Mouse (Mus musculus): ENCODE measurements around the gene Thpo. TPM values are rescaled to one million over a fixed set of nuclear protein-coding genes. Genes with fewer than 3 reads are reported as not detected.

Gene Thpo
- total and polyA plus RNA-seq, 3 experiments = not detected

GRCm38 (mm10) chr16:20705786-20706185 lies 28.5 kb downstream of the Thpo start:
- DNase-seq (ENCODE audit: low spot score) = peak; percentile 43
- TF ChIP-seq GATA1 (IDR thresholded peaks at IDR 0.05; ENCODE audit: borderline replicate concordance, low read length) (no peak), CTCF (IDR thresholded peaks at IDR 0.05; ENCODE audit: low read depth, low read length) (no peak), TAL1 (conservative IDR thresholded peaks at IDR 0.05; ENCODE audit: low read depth, low read length) (no peak), POLR2AphosphoS5 (IDR thresholded peaks at IDR 0.05; ENCODE audit: insufficient replicate concordance, low read depth, low read length) (no peak)

GRCm38 (mm10) chr16:20703699-20704400 lies 30.5 kb downstream of the Thpo start:
- ATAC-seq (ENCODE audit: extremely low read depth, insufficient number of reproducible peaks, low FRiP score, poor library complexity, severe bottlenecking) (no peak), DNase-seq (ENCODE audit: low spot score) (peak; percentile 26)
- peaks cover 83% of the 10 kb centered on the region for H3K4me1 ChIP-seq (ENCODE audit: insufficient read depth, low read depth, low read length)
- H3K27me3 ChIP-seq (ENCODE audit: insufficient read depth, low read length) = no peaks in the 10 kb centered on the region
- no peaks in the 10 kb centered on the region for H3K9me3 ChIP-seq (replicated peaks)
- TF ChIP-seq GATA2 (IDR thresholded peaks at IDR 0.05; ENCODE audit: borderline replicate concordance, low read depth, low read length) (no peak), CTCF (IDR thresholded peaks at IDR 0.05; ENCODE audit: low read depth, low read length) (no peak), GATA1 (IDR thresholded peaks at IDR 0.05; ENCODE audit: borderline replicate concordance, low read length) (no peak), TAL1 (conservative IDR thresholded peaks at IDR 0.05; ENCODE audit: low read depth, low read length) (peak; percentile 62), POLR2AphosphoS5 (IDR thresholded peaks at IDR 0.05; ENCODE audit: insufficient replicate concordance, low read depth, low read length) (no peak)
- H3K36me3 ChIP-seq (replicated peaks) = peaks cover 82% of the 10 kb centered on the region
- peak overlapping the region; percentile 62; the same call in 1 of the 2 replicates for H3K4me3 ChIP-seq (ENCODE audit: low read depth, low read length)

More at GRCm38 (mm10) chr16:20705786-20706185, 28.5 kb downstream of the Thpo start:
- H3K9me3 ChIP-seq (replicated peaks) = no peaks in the 10 kb centered on the region
- H3K4me1 ChIP-seq (ENCODE audit: insufficient read depth, low read depth, low read length) = peaks cover 96% of the 10 kb centered on the region
- ATAC-seq (ENCODE audit: extremely low read depth, insufficient number of reproducible peaks, low FRiP score, poor library complexity, severe bottlenecking) = 0 out of 2 replicates have a peak, but pooled peaks have one; percentile 24
- H3K27me3 ChIP-seq (ENCODE audit: insufficient read depth, low read length) = no peaks in the 10 kb centered on the region
- H3K36me3 ChIP-seq (replicated peaks) = peaks cover 87% of the 10 kb centered on the region
- no peak overlapping the region; the same call in 1 of the 2 replicates for H3K4me3 ChIP-seq (ENCODE audit: low read depth, low read length)

- peaks cover 75% of the 10 kb centered on the region for H3K4me1 ChIP-seq (ENCODE audit: insufficient read depth, low read depth, low read length)
- no peaks in the 10 kb centered on the region for H3K27me3 ChIP-seq (ENCODE audit: insufficient read depth, low read length)
- peaks cover 82% of the 10 kb centered on the region for H3K36me3 ChIP-seq (replicated peaks)
- no peaks in the 10 kb centered on the region for H3K9me3 ChIP-seq (replicated peaks)
- TF ChIP-seq POLR2AphosphoS5 (IDR thresholded peaks at IDR 0.05; ENCODE audit: insufficient replicate concordance, low read depth, low read length) (no peak), GATA2 (IDR thresholded peaks at IDR 0.05; ENCODE audit: borderline replicate concordance, low read depth, low read length) (no peak), TAL1 (conservative IDR thresholded peaks at IDR 0.05; ENCODE audit: low read depth, low read length) (no peak), GATA1 (IDR thresholded peaks at IDR 0.05; ENCODE audit: borderline replicate concordance, low read length) (no peak), CTCF (IDR thresholded peaks at IDR 0.05; ENCODE audit: low read depth, low read length) (no peak)
- no peak for DNase-seq (ENCODE audit: low spot score)
- peak overlapping the region; percentile 62; the same call in 1 of the 2 replicates for H3K4me3 ChIP-seq (ENCODE audit: low read depth, low read length)
- no peak for ATAC-seq (ENCODE audit: extremely low read depth, insufficient number of reproducible peaks, low FRiP score, poor library complexity, severe bottlenecking)
These were observed 31.2 kb downstream of the Thpo start for GRCm38 (mm10) chr16:20703071-20703470.

GRCm38 (mm10) chr16:20702522-20702893 lies 31.8 kb downstream of the Thpo start:
- H3K4me3 ChIP-seq (ENCODE audit: low read depth, low read length) = peak overlapping the region; percentile 42; the same call in 1 of the 2 replicates
- ATAC-seq (ENCODE audit: extremely low read depth, insufficient number of reproducible peaks, low FRiP score, poor library complexity, severe bottlenecking) = peak; percentile 56
- H3K36me3 ChIP-seq (replicated peaks) = peaks cover 78% of the 10 kb centered on the region

GRCm38 (mm10) chr16:20701729-20702521 lies 32.4 kb downstream of the Thpo start:
- peaks cover 72% of the 10 kb centered on the region for H3K36me3 ChIP-seq (replicated peaks)
- peak overlapping the region; percentile 42; the same call in 1 of the 2 replicates for H3K4me3 ChIP-seq (ENCODE audit: low read depth, low read length)
- DNase-seq (ENCODE audit: low spot score) = no peak
- no peaks in the 10 kb centered on the region for H3K27me3 ChIP-seq (ENCODE audit: insufficient read depth, low read length)
- H3K9me3 ChIP-seq (replicated peaks) = no peaks in the 10 kb centered on the region
- H3K4me1 ChIP-seq (ENCODE audit: insufficient read depth, low read depth, low read length) = peaks cover 64% of the 10 kb centered on the region
- no peak for ATAC-seq (ENCODE audit: extremely low read depth, insufficient number of reproducible peaks, low FRiP score, poor library complexity, severe bottlenecking)
- no peak for TF ChIP-seq POLR2AphosphoS5 (IDR thresholded peaks at IDR 0.05; ENCODE audit: insufficient replicate concordance, low read depth, low read length)
- TF ChIP-seq GATA2 (IDR thresholded peaks at IDR 0.05; ENCODE audit: borderline replicate concordance, low read depth, low read length) = no peak
- no peak for TF ChIP-seq TAL1 (conservative IDR thresholded peaks at IDR 0.05; ENCODE audit: low read depth, low read length)
- TF ChIP-seq CTCF (IDR thresholded peaks at IDR 0.05; ENCODE audit: low read depth, low read length) = no peak
- TF ChIP-seq GATA1 (IDR thresholded peaks at IDR 0.05; ENCODE audit: borderline replicate concordance, low read length) = no peak

More at GRCm38 (mm10) chr16:20702522-20702893, 31.8 kb downstream of the Thpo start:
- Histone ChIP-seq H3K4me1 (ENCODE audit: insufficient read depth, low read depth, low read length) (peaks cover 70% of the 10 kb centered on the region), H3K27me3 (ENCODE audit: insufficient read depth, low read length) (no peaks in the 10 kb centered on the region), H3K9me3 (replicated peaks) (no peaks in the 10 kb centered on the region)
- TF ChIP-seq CTCF (IDR thresholded peaks at IDR 0.05; ENCODE audit: low read depth, low read length) (peak; percentile 83), TAL1 (conservative IDR thresholded peaks at IDR 0.05; ENCODE audit: low read depth, low read length) (no peak)
- peak; percentile 79 for DNase-seq (ENCODE audit: low spot score)

- no peak for DNase-seq (ENCODE audit: low spot score)
- Histone ChIP-seq H3K9me3 (replicated peaks) (no peaks in the 10 kb centered on the region), H3K4me1 (ENCODE audit: insufficient read depth, low read depth, low read length) (peaks cover 58% of the 10 kb centered on the region), H3K36me3 (replicated peaks) (peaks cover 68% of the 10 kb centered on the region), H3K27me3 (ENCODE audit: insufficient read depth, low read length) (no peaks in the 10 kb centered on the region), H3K4me3 (ENCODE audit: low read depth, low read length) (peak overlapping the region; percentile 42; the same call in 1 of the 2 replicates)
- TF ChIP-seq CTCF (IDR thresholded peaks at IDR 0.05; ENCODE audit: low read depth, low read length) (no peak), TAL1 (conservative IDR thresholded peaks at IDR 0.05; ENCODE audit: low read depth, low read length) (no peak), GATA1 (IDR thresholded peaks at IDR 0.05; ENCODE audit: borderline replicate concordance, low read length) (no peak), POLR2AphosphoS5 (IDR thresholded peaks at IDR 0.05; ENCODE audit: insufficient replicate concordance, low read depth, low read length) (no peak), GATA2 (IDR thresholded peaks at IDR 0.05; ENCODE audit: borderline replicate concordance, low read depth, low read length) (no peak)
- no peak for ATAC-seq (ENCODE audit: extremely low read depth, insufficient number of reproducible peaks, low FRiP score, poor library complexity, severe bottlenecking)
These were observed 33.0 kb downstream of the Thpo start for GRCm38 (mm10) chr16:20701316-20701715.
